Mouse (Mus musculus) CD8-positive naive resting alpha-beta T cell, adult 2 months (primary cell): Measurements from ENCODE around the gene Bloc1s3.

ENCODE experiments used
- DNase-seq, 2 experiments: peaks; one replicate each; pipeline ENCODE4 v3.0.0; 2022; ENCODE audit warnings: low read depth in 2 of 2, low spot score in 2 of 2

The Bloc1s3 gene

GRCm38 (mm10) chr7:19455819-19456495 lies 52.2 kb downstream of the Bloc1s3 start:
- no peak for DNase-seq

GRCm38 (mm10) chr7:19455186-19455585 lies 53.0 kb downstream of the Bloc1s3 start:
- no peak for DNase-seq
